Mouse (Mus musculus) testis, adult 2 months (tissue): ENCODE data around the gene 9130230L23Rik.

ENCODE experiments used
- CTCF ChIP-seq: fragments of 200-500 bp; IDR thresholded peaks from 2 replicates; pipeline ENCODE4 v1.5.1; 2012; ENCODE audit warnings: low read depth, mild to moderate bottlenecking, inconsistent platforms, low read length, moderate library complexity; ENCODE audit not compliant: control insufficient read depth, insufficient read depth, insufficient replicate concordance
- POLR2A ChIP-seq: fragments of 200-500 bp; IDR thresholded peaks from 2 replicates; pipeline ENCODE4 v1.6.1; 2012; ENCODE audit warnings: low read depth, mild to moderate bottlenecking, inconsistent platforms, low read length, moderate library complexity; ENCODE audit not compliant: control insufficient read depth

DNA sequence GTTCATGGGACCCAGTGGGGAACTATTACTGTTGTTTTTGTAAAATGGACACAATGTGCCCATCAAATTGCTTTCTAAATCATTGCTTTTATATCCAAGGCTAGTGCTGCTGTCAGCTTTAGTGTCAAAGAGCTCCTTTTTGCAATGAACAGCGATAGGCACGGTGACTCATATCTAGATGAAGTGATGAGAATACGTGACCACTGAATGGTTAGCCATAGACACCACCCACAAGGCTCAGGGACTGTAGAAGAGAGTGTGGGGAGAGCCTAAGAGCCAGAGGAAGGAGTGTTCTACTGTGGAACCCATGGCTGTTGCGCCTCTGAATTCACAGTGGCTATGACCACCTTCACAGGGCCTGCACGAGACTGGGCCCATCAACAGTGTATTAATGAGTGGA lies 17.7 kb downstream of the 9130230L23Rik start:
- TF ChIP-seq CTCF (no peak), POLR2A (no peak)
